Mouse (Mus musculus) yolk sac, embryonic 10.5 days (tissue): ENCODE results near the gene Herc3.

Source experiments
- DNase-seq: peaks from one replicate; pipeline ENCODE4 v3.0.0-alpha.2; 2017; ENCODE audit warnings: low spot score

Gene Herc3

DNA sequence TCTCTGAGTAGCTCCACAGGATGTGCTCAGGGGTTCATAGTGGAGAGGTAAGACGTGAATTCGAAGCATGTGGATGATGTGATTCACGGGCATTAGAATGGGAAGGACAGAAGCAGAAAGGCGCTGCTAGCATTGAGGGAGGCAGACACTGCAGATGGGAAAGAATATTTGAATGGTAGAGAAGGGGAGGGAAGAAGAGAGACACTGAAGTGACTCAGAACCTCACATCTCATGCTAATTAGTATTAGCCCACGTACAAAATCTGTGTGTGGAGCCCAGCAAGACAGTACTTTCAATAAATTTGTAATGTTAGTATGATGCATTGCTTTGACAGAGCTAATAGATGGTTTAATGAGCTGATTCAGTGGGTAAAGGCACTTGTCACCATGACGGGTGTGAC lies 89.5 kb downstream of the Herc3 start:
- DNase-seq, result no peak

DNA sequence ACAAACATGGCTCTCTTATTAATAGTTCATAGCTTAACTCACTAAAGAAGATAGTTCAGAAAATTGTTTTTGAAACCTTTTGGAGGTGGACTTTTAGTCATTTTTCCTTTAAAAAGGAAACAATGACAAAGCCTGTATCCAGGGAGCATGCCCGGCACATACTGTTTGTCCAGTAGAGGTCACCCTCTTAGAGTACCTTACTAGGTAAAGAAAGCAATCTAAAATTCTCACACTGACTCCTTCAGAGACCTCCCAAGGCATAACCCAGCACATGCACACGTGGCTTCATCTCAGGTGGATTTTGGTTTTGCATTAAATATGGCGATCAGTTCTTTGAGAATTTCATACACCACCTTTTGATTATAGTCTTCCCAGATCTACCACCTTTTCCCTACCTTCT lies 90.4 kb downstream of the Herc3 start:
- DNase-seq, result no peak

DNA sequence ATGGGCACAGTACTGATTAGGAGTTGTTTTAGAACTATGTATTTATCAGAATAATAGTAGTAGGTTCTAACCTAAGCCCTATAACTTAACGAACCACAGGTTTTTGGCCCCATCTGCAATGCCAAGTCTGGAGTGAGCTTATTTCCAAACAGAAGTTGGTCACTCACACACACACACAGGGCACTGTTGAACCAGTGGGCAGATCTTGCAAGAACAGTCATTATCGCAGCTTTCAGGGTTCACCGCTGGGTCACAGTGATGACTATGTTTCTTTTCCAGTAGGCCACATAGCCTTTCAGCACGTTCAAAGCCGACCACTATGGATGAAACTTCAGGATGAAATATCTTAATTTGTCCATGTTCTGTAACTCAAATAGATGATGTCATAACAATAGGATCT lies 91.2 kb downstream of the Herc3 start:
- DNase-seq, result no peak

DNA sequence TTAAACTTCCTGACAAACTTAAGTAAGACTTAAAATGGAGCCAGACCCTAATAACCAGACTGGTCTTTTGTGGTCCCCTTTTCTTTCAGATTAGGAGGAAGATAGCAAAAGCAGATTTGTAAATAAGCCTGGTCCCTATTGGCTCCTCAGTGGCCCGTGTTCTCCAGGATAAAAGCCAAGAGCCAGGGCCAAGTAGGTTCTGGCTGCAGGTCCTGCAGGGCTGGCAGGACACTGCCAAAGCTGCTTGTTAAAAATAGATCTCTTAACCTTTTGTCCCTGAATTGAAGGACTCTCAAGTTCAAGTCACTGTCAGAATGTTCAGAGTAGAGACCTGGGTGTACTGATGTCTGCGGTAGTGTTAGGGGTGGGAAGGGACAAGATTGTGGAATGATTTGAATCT lies 96.6 kb downstream of the Herc3 start:
- no peak for DNase-seq

DNA sequence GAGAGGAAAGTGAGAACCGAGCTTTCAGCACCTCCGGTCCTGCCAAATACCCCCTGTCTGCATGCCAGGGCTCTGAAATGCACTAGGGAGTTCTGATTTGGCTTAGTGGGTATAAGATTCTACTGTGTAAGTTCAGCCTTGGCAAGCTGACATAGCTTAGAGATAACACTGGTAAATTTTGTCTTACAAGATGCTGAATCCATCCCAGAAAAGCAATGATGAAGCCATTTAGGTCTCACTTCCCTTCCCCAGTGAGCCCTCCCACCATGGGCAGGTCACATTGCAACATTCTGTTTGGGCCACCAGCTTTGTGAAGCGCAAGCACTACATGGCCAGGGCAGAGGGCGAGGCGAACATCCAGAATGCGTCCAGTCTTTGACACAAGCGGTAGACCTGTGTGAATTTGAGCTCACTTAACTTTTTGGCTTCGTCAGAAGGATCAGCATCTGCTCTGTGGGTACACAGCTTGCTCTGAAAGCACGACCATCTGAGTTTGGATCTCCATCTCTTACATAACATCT lies 98.7 kb downstream of the Herc3 start:
- DNase-seq, result no peak

DNA sequence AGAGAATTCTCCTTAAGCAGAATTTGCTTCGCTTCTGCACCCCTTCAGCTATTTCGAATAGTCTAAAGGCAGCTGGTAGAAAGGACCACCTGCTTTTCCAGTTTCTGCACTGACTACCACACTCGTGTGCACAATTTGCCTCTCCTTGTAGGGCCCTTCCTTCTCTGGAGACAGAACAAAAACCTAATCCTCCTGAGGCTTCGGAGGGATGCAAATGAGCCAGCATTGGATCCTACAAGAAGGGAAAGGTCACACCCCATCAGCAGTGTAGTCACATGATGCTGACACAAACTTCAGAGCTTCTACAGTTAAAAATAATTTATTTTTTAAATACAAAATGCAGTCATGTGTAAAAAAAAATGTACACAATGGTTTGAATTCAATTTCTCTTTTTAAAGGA lies 99.9 kb downstream of the Herc3 start:
- DNase-seq, result no peak

DNA sequence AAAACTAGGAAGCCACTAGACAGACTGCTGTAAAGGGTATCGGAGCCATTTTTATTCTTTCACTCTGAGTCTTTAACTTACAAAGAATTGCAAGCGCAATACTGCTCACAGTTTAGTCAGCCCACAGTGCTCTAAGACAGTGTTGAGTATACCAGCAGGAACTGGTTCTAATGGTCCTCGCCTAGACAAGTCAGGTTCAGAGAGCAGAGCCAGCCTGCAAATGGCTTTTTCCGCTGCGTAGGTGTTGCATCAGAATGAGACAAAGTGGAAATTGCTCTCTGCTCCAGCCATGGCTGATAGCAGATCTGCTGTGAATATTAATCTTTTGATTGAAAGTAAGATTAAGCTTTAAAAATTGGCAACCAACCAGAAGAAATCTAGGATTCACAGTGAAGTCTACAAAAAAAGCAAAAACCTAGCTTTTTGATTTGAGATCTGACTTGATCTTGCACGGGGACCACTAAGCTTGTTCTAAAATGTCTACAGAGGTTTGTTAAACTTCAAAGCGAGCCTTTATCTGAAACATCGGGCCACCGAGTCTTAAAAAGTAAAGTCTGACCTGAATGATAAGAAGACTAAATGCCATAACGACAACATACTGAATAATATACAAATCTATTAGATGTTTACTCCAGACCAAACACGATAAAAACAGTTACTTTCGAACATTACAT lies 101.4 kb downstream of the Herc3 start:
- no peak for DNase-seq

DNA sequence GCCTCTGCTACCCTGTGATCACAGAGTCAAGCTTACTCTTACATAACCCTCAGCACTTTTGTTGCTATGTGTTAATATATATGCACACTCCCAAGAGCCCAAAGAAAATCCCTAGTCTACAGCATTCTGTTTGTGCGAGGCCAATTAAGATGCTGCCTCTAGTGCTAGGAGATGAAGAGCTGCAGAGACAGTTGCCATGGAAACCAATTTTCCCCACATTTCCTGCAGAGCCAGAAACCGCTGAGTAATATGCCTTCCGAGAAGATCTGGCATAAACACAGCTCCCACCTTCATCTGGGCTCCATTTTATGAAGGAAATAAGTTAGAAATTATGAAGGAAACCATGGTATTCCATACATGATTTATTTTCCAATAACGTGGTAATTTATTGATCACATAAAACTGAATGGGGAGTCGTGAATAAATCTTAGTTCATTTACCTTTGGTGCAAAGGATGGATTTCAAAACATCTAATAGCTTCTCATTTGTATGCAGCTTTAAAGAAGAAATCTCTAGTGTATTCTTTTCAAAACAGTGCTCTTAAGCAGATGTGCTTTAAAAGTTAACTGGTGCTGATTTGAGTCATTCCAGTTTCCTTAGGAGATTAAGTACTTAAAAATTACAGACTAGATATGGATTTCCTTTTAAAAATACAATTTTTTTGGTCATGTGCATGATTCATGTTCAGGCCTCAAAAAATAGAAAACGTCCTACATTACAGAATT lies 102.1 kb downstream of the Herc3 start:
- DNase-seq, result no peak

DNA sequence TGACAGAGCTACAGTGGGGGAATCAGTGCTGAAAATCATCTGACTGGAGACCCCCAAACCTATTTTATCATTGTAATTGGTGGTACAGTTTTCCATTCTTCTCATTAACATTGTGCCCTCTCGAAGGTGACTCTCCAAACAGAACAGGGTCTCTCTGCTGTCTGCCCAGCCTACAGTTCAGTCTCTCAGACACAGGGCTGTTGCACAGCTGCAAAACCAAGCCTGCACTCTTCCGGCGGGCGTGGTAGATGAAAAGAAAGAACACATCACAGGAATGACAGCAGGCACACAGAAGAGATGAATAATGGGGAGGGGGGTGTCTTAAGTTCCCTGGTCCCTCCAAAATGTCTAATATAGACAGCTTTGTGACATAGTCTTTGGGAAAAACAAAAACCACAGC lies 102.9 kb downstream of the Herc3 start:
- DNase-seq, result no peak

DNA sequence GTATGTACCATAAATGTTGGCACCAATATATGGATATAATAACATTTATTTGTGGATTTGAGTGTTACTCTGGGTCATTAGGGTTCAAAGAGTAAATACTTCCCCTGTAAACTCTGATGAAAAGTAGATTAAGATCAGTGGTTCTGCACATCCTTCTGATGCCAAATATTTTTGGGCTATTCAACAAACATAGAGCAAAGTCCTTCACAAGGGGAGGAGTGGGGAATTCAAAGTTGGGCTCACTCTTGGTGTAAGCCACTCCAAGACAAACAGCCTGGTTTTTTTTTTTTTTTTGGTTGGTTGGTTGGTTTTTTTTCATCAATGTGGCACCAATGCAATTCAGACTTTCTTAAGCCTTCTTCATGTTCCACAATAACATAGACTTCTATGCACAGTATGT lies 106.5 kb downstream of the Herc3 start:
- DNase-seq, result no peak

DNA sequence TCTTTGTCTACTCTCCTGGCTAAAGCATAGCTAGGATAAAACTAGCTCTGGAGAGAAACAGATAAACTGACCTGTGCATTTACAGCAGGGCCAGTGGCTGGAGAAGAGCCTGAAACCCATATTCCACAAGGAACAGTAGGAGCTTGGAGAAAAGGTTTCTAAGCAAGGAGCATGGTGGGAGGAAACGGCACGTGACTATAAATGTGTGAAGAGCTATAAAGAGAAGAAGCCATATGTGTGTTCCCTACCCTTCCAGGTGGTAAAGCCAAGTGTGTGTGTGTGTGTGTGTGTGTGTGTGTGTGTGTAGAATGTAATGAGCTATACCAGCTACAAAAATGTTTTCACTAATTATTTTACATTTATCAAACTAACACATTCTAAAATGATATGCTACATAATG lies 111.0 kb downstream of the Herc3 start:
- no peak for DNase-seq

DNA sequence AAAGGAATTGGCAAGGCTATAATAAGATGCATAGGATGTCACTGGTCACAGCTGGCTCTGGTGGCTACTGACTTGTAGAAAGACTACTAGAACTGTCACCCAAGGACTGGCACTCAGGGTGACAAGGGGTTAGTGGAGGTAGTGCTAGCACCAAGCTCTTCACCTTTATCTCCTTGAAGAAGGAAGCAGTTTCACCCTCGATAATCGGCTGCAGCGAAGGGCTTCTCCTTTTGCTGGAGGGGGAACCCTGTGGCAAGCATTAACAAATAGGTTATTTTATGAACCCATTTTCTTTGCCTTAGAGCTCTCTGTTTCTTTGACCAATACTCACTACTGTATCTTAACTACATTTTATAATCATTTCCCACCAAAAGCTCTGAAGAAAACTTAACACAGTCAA lies 112.7 kb downstream of the Herc3 start:
- no peak for DNase-seq

DNA sequence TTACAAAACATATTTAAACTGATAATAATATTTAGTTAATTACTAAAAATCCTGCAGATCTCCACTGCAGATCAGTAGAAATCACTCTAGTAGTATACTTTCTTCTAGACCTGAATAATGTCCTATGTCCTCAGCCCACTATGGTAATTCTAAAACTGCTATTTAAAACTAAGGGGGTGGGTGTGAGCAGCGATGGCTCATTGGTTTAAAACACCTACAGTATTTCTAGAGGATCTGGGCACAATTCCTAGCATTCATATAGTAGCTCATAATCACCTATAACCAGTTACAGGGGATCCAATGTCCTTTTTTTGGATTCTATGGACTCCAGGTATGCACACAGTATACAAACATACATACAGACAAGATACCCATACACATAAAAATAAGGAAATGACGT lies 115.0 kb downstream of the Herc3 start:
- no peak for DNase-seq

DNA sequence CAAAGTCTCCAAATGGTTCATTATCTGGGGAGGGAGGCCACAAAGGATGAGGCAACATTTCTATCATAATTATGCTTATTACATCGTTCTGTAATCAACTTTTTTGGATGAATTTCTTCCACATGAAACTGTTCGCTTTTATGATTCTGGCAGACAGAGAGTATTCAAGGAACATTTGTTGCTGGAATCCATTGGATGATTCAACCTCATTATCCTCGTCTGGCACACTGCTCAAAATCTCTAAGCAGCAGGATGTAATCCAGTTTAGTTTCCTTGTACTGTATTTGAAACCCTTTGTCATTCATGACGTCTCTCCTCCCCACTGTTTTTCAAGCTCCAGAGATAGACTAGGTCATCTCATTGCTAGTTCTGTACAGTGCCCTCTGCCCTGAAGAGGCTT lies 115.6 kb downstream of the Herc3 start:
- no peak for DNase-seq

DNA sequence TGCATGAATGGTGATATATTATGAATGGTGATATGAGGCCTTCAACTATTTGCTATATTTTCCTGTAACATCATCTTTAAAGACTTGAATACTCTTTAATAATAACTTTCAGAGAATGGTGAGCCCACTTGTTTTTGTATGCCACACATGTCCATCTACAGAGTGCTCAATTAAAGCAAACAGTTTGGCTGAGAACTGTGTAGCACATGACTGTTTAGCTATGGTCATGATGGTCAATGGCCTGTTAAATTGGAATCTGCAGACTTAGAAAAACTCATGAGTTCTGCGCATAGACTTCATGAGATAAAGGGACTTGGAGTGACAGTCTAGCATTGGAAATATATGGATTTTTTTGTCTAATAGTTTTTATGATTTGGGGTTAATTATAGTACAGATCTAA lies 119.1 kb downstream of the Herc3 start:
- no peak for DNase-seq

DNA sequence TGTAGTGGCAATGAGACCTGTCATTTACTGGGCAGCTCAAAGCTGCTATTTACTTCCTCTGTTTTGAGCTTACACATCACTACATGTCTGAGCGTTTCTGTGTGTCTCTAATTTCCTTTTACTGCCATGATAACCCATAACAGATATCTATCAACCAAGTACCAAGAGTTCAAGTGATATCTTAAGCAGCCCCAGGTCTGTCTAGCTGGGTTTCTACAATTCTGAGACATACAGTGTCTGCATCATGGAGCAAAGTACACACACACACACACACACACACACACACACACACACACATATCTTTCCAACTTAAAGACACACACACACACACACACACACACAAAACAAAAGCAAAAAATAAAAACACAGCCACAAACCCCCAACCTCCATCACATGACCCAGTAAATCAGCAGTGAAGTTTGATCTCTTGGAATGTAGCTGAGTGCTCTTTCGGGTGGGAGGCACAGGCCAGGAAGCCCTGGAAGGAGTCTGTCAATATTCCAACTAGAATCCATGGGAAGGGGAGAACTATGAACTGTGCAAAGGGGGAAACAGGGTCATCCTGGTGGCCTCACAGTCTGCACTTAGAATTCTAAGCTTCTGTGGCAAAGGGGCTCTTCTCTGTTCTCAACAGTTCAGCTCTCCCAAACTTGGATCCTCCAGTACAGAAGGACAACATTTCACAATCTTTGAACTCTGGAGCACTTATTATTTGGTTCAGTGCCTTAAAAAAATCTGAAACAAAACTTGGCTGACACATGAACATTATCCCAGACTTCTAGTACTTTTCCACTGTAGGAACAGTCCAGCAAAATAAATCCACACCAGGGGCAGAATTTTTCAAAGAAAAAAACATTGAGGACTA lies 120.1 kb downstream of the Herc3 start:
- DNase-seq, result peak; percentile 14

DNA sequence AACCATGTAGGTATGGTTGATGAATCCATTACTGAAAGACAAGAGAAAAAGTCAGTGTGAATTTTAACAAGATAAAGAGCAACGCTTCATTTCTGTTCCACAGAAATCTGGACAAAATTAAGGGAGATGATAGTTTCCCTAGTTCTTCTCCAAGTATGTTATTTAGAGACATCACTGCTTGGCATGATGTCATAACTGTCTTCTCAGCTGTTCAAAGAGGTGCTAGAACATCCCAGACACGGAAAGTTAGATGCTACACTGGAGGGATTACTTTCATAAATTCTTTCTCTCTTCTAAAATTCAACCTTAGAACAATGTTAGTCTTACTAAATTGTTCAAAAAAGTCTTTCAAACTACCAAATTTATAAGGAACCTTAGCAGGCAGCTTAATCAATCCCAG lies 129.3 kb downstream of the Herc3 start:
- DNase-seq, result no peak

DNA sequence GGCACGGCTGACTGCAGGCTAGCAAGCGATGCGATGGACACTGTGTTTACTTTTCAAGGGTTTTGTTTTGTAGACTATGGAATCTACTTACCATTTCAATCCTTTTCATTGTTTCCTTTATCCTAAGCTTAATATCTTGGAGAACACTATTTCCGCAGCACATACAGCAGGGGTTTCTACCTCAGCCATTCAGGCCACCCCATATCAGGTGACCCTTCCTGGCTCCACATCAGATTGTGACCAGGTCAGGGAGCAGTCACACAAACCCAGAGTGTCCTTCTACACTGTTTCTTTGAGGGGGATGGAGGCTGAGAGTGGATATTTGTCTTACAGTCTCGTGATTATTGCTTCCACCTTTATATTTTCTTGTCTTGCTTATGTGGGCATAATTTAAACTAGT lies 131.4 kb downstream of the Herc3 start:
- DNase-seq, result no peak

DNA sequence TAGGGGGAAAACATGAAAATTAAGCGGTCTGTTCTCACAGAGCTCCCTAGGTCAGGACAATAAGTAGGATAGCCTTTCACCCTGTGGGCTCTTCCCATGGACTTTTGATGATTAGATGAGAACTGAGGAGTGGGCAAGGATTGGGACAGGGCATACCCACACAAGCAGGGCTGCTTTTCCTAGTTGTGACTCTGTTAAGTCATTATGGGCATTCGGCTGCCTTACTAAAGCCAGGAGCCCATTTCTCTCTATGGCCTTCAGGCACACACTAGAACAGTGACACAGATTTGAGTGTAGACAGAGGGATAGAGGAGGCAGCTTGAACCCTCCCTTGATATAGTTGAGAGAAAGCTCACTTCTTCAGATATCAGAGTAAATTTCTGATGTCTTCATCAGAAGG lies 132.8 kb downstream of the Herc3 start:
- DNase-seq, result no peak

DNA sequence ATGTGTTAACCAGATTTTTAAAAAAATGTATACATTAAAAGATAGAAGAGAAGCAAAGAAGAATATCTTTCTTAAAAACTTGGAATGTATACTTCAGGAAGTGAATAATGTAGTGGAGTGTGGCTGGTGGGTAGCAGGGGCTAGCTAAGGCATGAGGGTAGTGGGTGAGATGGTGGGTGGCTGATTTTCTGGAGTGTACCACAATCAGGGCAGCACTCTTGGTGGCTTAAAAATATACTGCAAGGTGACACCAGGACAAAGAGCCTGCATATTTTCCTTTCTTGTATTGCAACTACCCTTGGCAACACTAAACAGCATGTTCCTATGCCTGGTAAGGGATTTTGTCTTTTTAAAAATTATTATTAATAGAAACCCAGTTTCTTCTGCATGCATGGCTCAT lies 133.3 kb downstream of the Herc3 start:
- DNase-seq, result no peak

DNA sequence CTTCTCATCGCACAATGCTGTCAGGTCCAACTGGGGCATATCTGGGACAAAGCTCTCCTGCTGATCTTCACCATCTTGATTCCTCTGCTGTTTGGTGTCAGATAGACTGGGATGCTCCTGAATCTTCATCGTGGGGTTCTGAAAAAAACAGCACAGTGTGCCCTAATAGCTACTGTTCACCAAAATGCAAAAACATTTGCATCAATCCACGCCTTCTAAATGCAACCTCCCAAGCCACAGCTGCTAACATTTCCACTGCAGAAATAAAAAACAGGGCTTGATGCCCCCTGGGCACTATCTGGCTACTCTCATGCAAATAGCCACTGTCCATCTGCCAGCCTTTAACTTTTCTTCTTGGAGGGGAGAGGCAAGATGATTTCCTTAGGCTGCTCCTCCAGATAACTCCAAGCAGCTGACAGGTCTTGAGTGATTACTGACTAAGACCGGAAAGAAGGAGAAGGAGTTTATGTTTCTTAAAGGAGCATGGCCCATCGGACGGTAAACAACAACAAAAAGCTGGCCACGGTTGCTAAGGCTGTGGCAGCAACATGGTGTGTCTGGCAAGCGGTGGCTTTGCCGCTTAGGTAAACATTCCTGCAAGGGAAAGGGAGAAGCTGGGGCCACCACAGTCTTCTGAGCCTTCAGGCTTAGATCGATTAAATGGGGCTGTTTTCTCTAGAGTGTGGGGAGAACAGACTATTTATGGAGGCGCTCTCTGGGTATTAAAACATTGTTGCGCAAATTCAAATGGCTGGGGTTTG lies 134.0 kb downstream of the Herc3 start:
- no peak for DNase-seq

DNA sequence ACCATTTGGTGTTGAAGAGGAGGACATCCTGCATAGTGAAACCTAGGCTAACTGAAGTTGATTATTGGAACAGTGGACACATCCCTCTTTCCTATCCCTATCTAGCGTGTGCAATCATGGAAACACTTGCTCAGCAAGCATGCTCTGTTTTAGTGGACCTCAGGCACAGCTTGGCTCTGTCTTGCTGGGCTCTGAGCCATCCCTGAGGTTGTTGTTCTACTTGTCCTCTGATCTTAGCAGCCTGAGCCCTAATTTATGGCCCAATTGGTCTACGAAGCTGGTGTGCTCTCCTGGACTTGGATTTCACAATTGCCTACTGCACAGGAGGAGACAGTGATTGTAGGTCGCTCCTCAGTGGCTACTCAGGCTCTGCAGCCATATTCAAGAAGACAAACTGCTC lies 137.0 kb downstream of the Herc3 start:
- no peak for DNase-seq
